Mouse (Mus musculus) hindbrain, embryonic 13.5 days (tissue): ENCODE measurements at regions not wholly inside any gene's neighbourhood (a gene's known extent, or its start where the extent isn't known, plus 50 kb on each side); places are given as distances from the start of the nearest gene placed in this dataset.

ENCODE experiments used
- ATAC-seq: fragments of 200-750 bp; cut with Nextera tagmentation; 2 replicates; pipeline ENCODE4 v1.8.0; 2017; ENCODE audit warnings: moderate TSS enrichment; ENCODE audit not compliant: low FRiP score
- H3K27ac ChIP-seq: fragments of 300-500 bp; sonication (generic); 2 replicates; pipeline ENCODE4 v1.5.1; 2015; ENCODE audit warnings: inconsistent platforms, mild to moderate bottlenecking, moderate library complexity
- H3K27me3 ChIP-seq: fragments of 300-500 bp; sonication (generic); 2 replicates; pipeline ENCODE4 v1.6.1; 2015; ENCODE audit warnings: mild to moderate bottlenecking, inconsistent platforms
- H3K36me3 ChIP-seq: fragments of 300-500 bp; sonication (generic); 2 replicates; pipeline ENCODE4 v1.6.1; 2015; ENCODE audit warnings: mild to moderate bottlenecking, inconsistent platforms
- H3K4me1 ChIP-seq: fragments of 300-500 bp; sonication (generic); replicated peaks from 2 replicates; pipeline ENCODE4 v1.6.1; 2015; ENCODE audit warnings: inconsistent platforms
- H3K4me2 ChIP-seq: fragments of 300-500 bp; sonication (generic); 2 replicates; pipeline ENCODE4 v1.6.1; 2015; ENCODE audit warnings: inconsistent platforms, mild to moderate bottlenecking, moderate library complexity
- H3K4me3 ChIP-seq: fragments of 300-500 bp; sonication (generic); 2 replicates; pipeline ENCODE4 v1.5.1; 2015; ENCODE audit warnings: mild to moderate bottlenecking, inconsistent platforms
- H3K9ac ChIP-seq: fragments of 300-500 bp; sonication (generic); 2 replicates; pipeline ENCODE4 v1.6.1; 2015; ENCODE audit warnings: mild to moderate bottlenecking, inconsistent platforms
- H3K9me3 ChIP-seq: fragments of 300-500 bp; sonication (generic); 2 replicates; pipeline ENCODE4 v1.6.1; 2016; ENCODE audit warnings: inconsistent platforms
- WGBS: fragments of 180-500 bp; shearing (Covaris S2); methylation state at CpG from one replicate; pipeline ENCODE4 v1.1.7; 2015; 5-methylcytosine and 5-hydroxymethylcytosine counted together

- H3K36me3 ChIP-seq = no peaks in the 10 kb centered on the region
- ATAC-seq = no peak
- H3K27ac ChIP-seq = no peak overlapping the region
- 53% methylated on average over 7 of the region's 7 CpGs for WGBS
- no peak overlapping the region for H3K9ac ChIP-seq
- H3K9me3 ChIP-seq = no peaks in the 10 kb centered on the region
- no peak overlapping the region for H3K4me2 ChIP-seq
- no peaks in the 10 kb centered on the region for H3K27me3 ChIP-seq
- no peaks in the 10 kb centered on the region for H3K4me1 ChIP-seq
- no peak overlapping the region for H3K4me3 ChIP-seq
Measured at GRCm38 (mm10) chr4:23832385-23833164, 663.7 kb upstream of the Mms22l start.

- H3K36me3 ChIP-seq = no peaks in the 10 kb centered on the region
- H3K4me1 ChIP-seq = 0 out of 2 replicates have a peak, but pooled peaks cover 5% of the 10 kb centered on the region
- no peak overlapping the region for H3K4me3 ChIP-seq
- 56% methylated on average over 4 of the region's 4 CpGs for WGBS
- no peaks in the 10 kb centered on the region for H3K27me3 ChIP-seq
- H3K9ac ChIP-seq = no peak overlapping the region
- peak; percentile 66; the same call in 1 of the 2 replicates for ATAC-seq
- H3K27ac ChIP-seq = no peak overlapping the region
- H3K4me2 ChIP-seq = no peak overlapping the region
- H3K9me3 ChIP-seq = no peaks in the 10 kb centered on the region
Measured at GRCm38 (mm10) chr4:23843609-23844287, 652.5 kb upstream of the Mms22l start.

GRCm38 (mm10) chr4:23844288-23844971 is 651.8 kb upstream of the Mms22l start:
- ATAC-seq = no peak
- H3K4me1 ChIP-seq = 0 out of 2 replicates have a peak, but pooled peaks cover 5% of the 10 kb centered on the region
- H3K9ac ChIP-seq = no peak overlapping the region
- WGBS = 74% methylated on average over 2 of the region's 2 CpGs
- peak overlapping the region; percentile 40; the same call in 1 of the 2 replicates for H3K27ac ChIP-seq
- no peak overlapping the region for H3K4me3 ChIP-seq
- no peaks in the 10 kb centered on the region for H3K27me3 ChIP-seq
- H3K9me3 ChIP-seq = no peaks in the 10 kb centered on the region
- no peaks in the 10 kb centered on the region for H3K36me3 ChIP-seq
- H3K4me2 ChIP-seq = no peak overlapping the region

GRCm38 (mm10) chr4:23845263-23845662 is 651.0 kb upstream of the Mms22l start:
- H3K27me3 ChIP-seq = no peaks in the 10 kb centered on the region
- H3K4me2 ChIP-seq = no peak overlapping the region
- H3K27ac ChIP-seq = no peak overlapping the region
- no peak for ATAC-seq
- H3K9me3 ChIP-seq = no peaks in the 10 kb centered on the region
- WGBS = 66% methylated on average over 5 of the region's 5 CpGs
- H3K4me1 ChIP-seq = 0 out of 2 replicates have a peak, but pooled peaks cover 5% of the 10 kb centered on the region
- no peak overlapping the region for H3K4me3 ChIP-seq
- no peaks in the 10 kb centered on the region for H3K36me3 ChIP-seq
- H3K9ac ChIP-seq = no peak overlapping the region

- no peak overlapping the region for H3K9ac ChIP-seq
- ATAC-seq = no peak
- H3K27me3 ChIP-seq = no peaks in the 10 kb centered on the region
- WGBS = 90% methylated on average over 2 of the region's 2 CpGs
- no peak overlapping the region for H3K4me3 ChIP-seq
- no peaks in the 10 kb centered on the region for H3K9me3 ChIP-seq
- H3K27ac ChIP-seq = no peak overlapping the region
- H3K4me2 ChIP-seq = no peak overlapping the region
- no peaks in the 10 kb centered on the region for H3K4me1 ChIP-seq
- no peaks in the 10 kb centered on the region for H3K36me3 ChIP-seq
Measured at GRCm38 (mm10) chr4:23850640-23851039, 645.6 kb upstream of the Mms22l start.

- Histone ChIP-seq H3K9ac (no peak overlapping the region), H3K27ac (no peak overlapping the region), H3K27me3 (no peaks in the 10 kb centered on the region), H3K9me3 (no peaks in the 10 kb centered on the region), H3K4me1 (no peaks in the 10 kb centered on the region), H3K36me3 (no peaks in the 10 kb centered on the region), H3K4me2 (no peak overlapping the region), H3K4me3 (no peak overlapping the region)
- 88% methylated on average over 3 of the region's 3 CpGs for WGBS
- no peak for ATAC-seq
Measured at GRCm38 (mm10) chr4:23862437-23862836, 633.8 kb upstream of the Mms22l start.

- WGBS = 83% methylated on average over 7 of the region's 7 CpGs
- no peaks in the 10 kb centered on the region for H3K36me3 ChIP-seq
Measured at GRCm38 (mm10) chr4:23880007-23880406, 616.2 kb upstream of the Mms22l start.

GRCm38 (mm10) chr4:23913396-23913795 is 582.9 kb upstream of the Mms22l start:
- Histone ChIP-seq H3K27me3 (no peaks in the 10 kb centered on the region), H3K9ac (no peak overlapping the region), H3K27ac (no peak overlapping the region), H3K4me2 (no peak overlapping the region), H3K36me3 (no peaks in the 10 kb centered on the region), H3K4me1 (no peaks in the 10 kb centered on the region), H3K9me3 (no peaks in the 10 kb centered on the region), H3K4me3 (no peak overlapping the region)
- peak; percentile 95 for ATAC-seq
- 6% methylated on average over 4 of the region's 4 CpGs for WGBS

More at GRCm38 (mm10) chr4:23880007-23880406, 616.2 kb upstream of the Mms22l start:
- H3K9me3 ChIP-seq = no peaks in the 10 kb centered on the region
- no peaks in the 10 kb centered on the region for H3K4me1 ChIP-seq
- H3K27me3 ChIP-seq = no peaks in the 10 kb centered on the region
- no peak for ATAC-seq
- no peak overlapping the region for H3K4me2 ChIP-seq
- H3K9ac ChIP-seq = no peak overlapping the region
- no peak overlapping the region for H3K4me3 ChIP-seq
- no peak overlapping the region for H3K27ac ChIP-seq

GRCm38 (mm10) chr4:23913822-23914221 is 582.4 kb upstream of the Mms22l start:
- H3K36me3 ChIP-seq = no peaks in the 10 kb centered on the region
- ATAC-seq = peak; percentile 32; the same call in 1 of the 2 replicates
- H3K4me3 ChIP-seq = no peak overlapping the region
- H3K4me2 ChIP-seq = no peak overlapping the region
- no peaks in the 10 kb centered on the region for H3K4me1 ChIP-seq
- WGBS = 77% methylated on average over 4 of the region's 4 CpGs
- H3K9ac ChIP-seq = no peak overlapping the region
- no peak overlapping the region for H3K27ac ChIP-seq
- H3K9me3 ChIP-seq = no peaks in the 10 kb centered on the region
- H3K27me3 ChIP-seq = no peaks in the 10 kb centered on the region

GRCm38 (mm10) chr4:23914423-23914822 is 581.8 kb upstream of the Mms22l start:
- no peaks in the 10 kb centered on the region for H3K36me3 ChIP-seq
- no peak overlapping the region for H3K9ac ChIP-seq
- WGBS = 89% methylated on average over 7 of the region's 7 CpGs
- H3K9me3 ChIP-seq = no peaks in the 10 kb centered on the region
- H3K27ac ChIP-seq = no peak overlapping the region
- ATAC-seq = no peak
- H3K4me1 ChIP-seq = no peaks in the 10 kb centered on the region
- no peaks in the 10 kb centered on the region for H3K27me3 ChIP-seq
- no peak overlapping the region for H3K4me2 ChIP-seq
- no peak overlapping the region for H3K4me3 ChIP-seq

- Histone ChIP-seq H3K9me3 (no peaks in the 10 kb centered on the region), H3K27me3 (no peaks in the 10 kb centered on the region), H3K4me3 (no peak overlapping the region), H3K27ac (no peak overlapping the region), H3K4me1 (no peaks in the 10 kb centered on the region), H3K4me2 (no peak overlapping the region), H3K36me3 (no peaks in the 10 kb centered on the region), H3K9ac (no peak overlapping the region)
- no peak for ATAC-seq
- WGBS = 91% methylated on average over 3 of the region's 3 CpGs
Measured at GRCm38 (mm10) chr4:23921520-23921919, 574.7 kb upstream of the Mms22l start.

GRCm38 (mm10) chr4:23954140-23954539 is 542.1 kb upstream of the Mms22l start:
- Histone ChIP-seq H3K4me1 (no peaks in the 10 kb centered on the region), H3K27ac (no peak overlapping the region), H3K4me2 (no peak overlapping the region), H3K9me3 (no peaks in the 10 kb centered on the region), H3K27me3 (no peaks in the 10 kb centered on the region), H3K36me3 (no peaks in the 10 kb centered on the region), H3K4me3 (no peak overlapping the region), H3K9ac (no peak overlapping the region)
- 93% methylated on average over 2 of the region's 2 CpGs for WGBS
- ATAC-seq = no peak
